Mouse (Mus musculus) heart, adult 2 months (tissue): ENCODE measurements around the gene Hes7.

ENCODE experiments used
- EP300 ChIP-seq: fragments of 200-500 bp; IDR thresholded peaks from 2 replicates; pipeline ENCODE4 v1.6.1; 2011; ENCODE audit warnings: low read depth, low read length, control low read depth; ENCODE audit not compliant: insufficient read depth
- POLR2A ChIP-seq: fragments of 200-500 bp; IDR thresholded peaks from 2 replicates; pipeline ENCODE4 v1.6.1; 2011; ENCODE audit warnings: mild to moderate bottlenecking, low read depth, low read length, control low read depth; ENCODE audit not compliant: insufficient read depth

DNA sequence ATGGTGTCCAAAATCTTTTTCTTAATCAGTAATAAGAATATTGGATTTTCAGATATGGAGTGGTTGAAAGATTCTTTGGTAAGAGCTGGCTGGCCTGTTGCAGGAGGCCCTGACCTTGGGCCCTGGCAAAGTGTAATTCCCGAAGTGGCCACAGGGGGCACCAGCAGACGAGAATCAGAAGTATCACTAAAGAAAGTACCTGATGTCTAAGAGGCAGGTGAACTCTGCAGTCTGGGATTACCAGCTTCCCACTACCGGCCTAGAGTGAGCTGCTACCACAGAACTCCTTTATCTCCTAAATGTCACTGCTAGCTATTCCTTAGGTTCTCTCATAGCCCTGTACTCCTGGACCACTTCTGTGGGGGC lies 27.8 kb upstream of the Hes7 start:
- TF ChIP-seq EP300 (peak; percentile 28; the same call in 1 of the 2 replicates), POLR2A (0 out of 2 replicates have a peak, but pooled peaks have one; percentile 12)
